Mouse (Mus musculus) embryonic fibroblast, embryonic 13.5 days (primary cell): Measurements from ENCODE around the gene Rbm4. TPM values are rescaled to one million over a fixed set of nuclear protein-coding genes. Genes with fewer than 3 reads are reported as not detected.
"Not testable (repeated sequence)": the region's sequence is repeated elsewhere in the genome, so short reads cannot be mapped to it uniquely, and the experiment has no call there.

ENCODE experiments used
- H3K27ac ChIP-seq: 2 replicates; pipeline ENCODE4 v1.5.1; 2012; ENCODE audit warnings: low read length, control low read depth, inconsistent platforms; ENCODE audit not compliant: insufficient read depth
- H3K4me1 ChIP-seq: 2 replicates; pipeline ENCODE4 v1.6.1; 2011; ENCODE audit warnings: low read length; ENCODE audit not compliant: control insufficient read depth, insufficient read depth
- H3K4me3 ChIP-seq: 2 replicates; pipeline ENCODE4 v1.5.1; 2011; ENCODE audit warnings: mild to moderate bottlenecking, control low read depth, low read length; ENCODE audit not compliant: insufficient read depth
- CTCF ChIP-seq: IDR thresholded peaks from 2 replicates; pipeline ENCODE4 v1.5.1; 2011; ENCODE audit warnings: mild to moderate bottlenecking, control low read depth, low read length, moderate library complexity, borderline replicate concordance; ENCODE audit not compliant: insufficient read depth
- POLR2A ChIP-seq: IDR thresholded peaks from 2 replicates; pipeline ENCODE4 v1.6.1; 2011; ENCODE audit warnings: low read depth, mild to moderate bottlenecking, control low read depth, low read length, moderate library complexity
- polyA plus RNA-seq: library from polyadenylated mRNA; stranded (reverse); fragments of >200 nt; gene quantifications from 2 replicates; pipeline ENCODE4 v1.2.4, GENCODE M21; 2011; ENCODE audit warnings: low read depth; ENCODE audit not compliant: missing spikeins, insufficient read length

The Rbm4 gene
- polyA plus RNA-seq, 1 experiment, result 48.3 TPM

GRCm38 (mm10) chr19:4820678-4821303, 27.1 kb upstream of the Rbm4 start:
- no peak overlapping the region for H3K27ac ChIP-seq
- no peak for TF ChIP-seq POLR2A
- TF ChIP-seq CTCF, result no peak
- no peak overlapping the region for H3K4me3 ChIP-seq
- no peaks in the 10 kb centered on the region for H3K4me1 ChIP-seq

DNA sequence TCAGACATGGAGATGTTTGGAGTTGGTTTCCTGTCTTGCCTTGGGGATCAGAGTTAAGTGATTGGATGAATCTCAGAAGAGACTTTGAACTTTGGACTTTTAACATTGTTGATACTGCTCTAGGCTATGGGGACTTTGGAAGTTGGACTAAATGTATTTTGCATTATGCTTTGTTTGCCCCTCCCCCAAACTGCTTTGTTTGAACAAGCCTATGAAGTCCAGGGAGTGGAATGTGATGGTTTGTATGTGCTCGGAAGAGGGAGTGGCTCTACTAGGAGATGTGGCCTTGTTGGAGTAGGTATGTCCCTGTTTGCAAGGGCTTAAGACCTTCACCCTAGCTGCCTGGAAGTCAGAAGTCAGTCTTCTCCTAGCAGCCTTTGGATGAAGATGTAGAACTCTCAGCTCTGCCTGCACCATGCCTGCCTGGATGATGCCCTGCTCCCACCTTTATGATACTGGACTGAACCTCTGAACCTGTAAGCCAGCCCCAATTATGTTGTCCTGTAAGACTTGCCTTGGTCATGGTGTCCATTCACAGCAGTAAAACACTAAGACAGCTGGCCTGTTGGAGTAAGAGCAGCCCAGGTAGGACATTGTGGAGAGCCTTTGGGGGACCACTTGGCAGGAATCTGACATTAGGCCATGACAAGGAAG, 23.6 kb upstream of the Rbm4 start:
- Histone ChIP-seq H3K4me1 (no peaks in the 10 kb centered on the region), H3K27ac (no peak overlapping the region), H3K4me3 (no peak overlapping the region)
- TF ChIP-seq CTCF (no peak), POLR2A (no peak)

GRCm38 (mm10) chr19:4813015-4813414, 19.3 kb upstream of the Rbm4 start:
- Histone ChIP-seq H3K27ac (no peak overlapping the region), H3K4me3 (no peak overlapping the region), H3K4me1 (peaks cover 5% of the 10 kb centered on the region)
- TF ChIP-seq CTCF, result peak; percentile 27; the same call in 1 of the 2 replicates
- no peak for TF ChIP-seq POLR2A

DNA sequence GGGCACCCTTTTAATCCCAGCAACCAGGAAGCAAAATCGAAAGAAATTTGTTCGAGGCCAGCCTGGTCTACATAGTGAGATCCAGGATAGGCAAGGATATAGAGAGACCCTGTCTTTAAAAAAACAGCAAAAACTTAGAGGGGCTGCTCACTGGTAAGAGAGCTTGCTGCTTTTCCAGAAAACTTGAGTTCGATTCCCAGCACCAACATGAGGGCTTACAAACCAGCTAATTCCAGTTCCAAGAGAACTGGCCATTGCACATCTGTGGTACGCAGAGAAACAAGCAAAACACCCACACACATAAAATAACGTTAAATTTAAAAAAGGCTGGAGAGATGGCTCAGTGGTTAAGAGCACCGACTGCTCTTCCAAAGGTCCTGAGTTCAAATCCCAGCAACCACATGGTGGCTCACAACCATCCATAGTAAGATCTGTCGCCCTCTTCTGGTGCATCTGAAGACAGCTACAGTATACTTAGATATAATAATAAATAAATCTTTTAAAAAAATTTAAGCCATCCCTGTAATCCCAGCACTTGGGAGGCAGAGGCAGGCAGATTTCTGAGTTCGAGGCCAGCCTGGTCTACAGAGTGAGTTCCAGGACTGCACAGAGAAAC, 18.7 kb upstream of the Rbm4 start:
- H3K4me1 ChIP-seq, result not testable (repeated sequence)
- Histone ChIP-seq H3K4me3 (peak overlapping the region; percentile 70), H3K27ac (peak overlapping the region; percentile 92)

GRCm38 (mm10) chr19:4811909-4812242, 18.2 kb upstream of the Rbm4 start:
- peak overlapping the region; percentile 70 for H3K4me3 ChIP-seq
- peaks cover 5% of the 10 kb centered on the region for H3K4me1 ChIP-seq
- H3K27ac ChIP-seq, result peak overlapping the region; percentile 92
- TF ChIP-seq POLR2A (0 out of 2 replicates have a peak, but pooled peaks have one; percentile 2), CTCF (no peak)

- TF ChIP-seq CTCF (no peak), POLR2A (peak; percentile 94)
- H3K4me1 ChIP-seq, result peaks cover 5% of the 10 kb centered on the region
- H3K27ac ChIP-seq, result peak within 1 kb of the TSS; percentile 92
- peak within 1 kb of the TSS; percentile 70 for H3K4me3 ChIP-seq
Observed at GRCm38 (mm10) chr19:4811063-4811908, 17.6 kb upstream of the Rbm4 start, which contains the start of the genes Gm21992 and Rbm14. Gm21992 (minus strand) TSS chr19:4811612. Rbm14 (minus strand) TSS chr19:4811634.

GRCm38 (mm10) chr19:4810746-4811062, 17.0 kb upstream of the Rbm4 start:
- Histone ChIP-seq H3K4me3 (peak overlapping the region; percentile 57), H3K4me1 (peaks cover 5% of the 10 kb centered on the region), H3K27ac (peak overlapping the region; percentile 69)
- no peak for TF ChIP-seq POLR2A
- TF ChIP-seq CTCF, result no peak

DNA sequence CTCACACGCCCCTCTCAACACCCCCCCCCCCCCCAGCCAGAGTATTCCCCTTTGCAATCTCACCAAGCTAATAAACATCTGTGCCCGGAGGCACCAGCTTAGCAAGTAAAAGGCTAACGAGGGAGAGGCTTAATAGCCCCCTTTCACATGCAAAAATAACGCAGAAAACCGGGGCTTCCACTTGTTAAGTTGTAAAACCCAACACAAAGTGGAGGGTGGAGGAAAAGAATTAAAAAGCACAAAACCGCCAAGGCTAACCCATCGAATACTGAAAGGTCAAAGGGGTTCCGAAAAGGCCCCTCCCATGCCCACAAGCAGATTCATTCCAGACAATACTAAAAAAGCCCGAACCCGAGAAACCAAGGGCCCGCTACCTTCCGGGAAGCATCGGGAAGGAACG, 16.6 kb upstream of the Rbm4 start:
- peak overlapping the region; percentile 57 for H3K4me3 ChIP-seq
- H3K4me1 ChIP-seq, result peaks cover 5% of the 10 kb centered on the region
- peak overlapping the region; percentile 69; the same call in 1 of the 2 replicates for H3K27ac ChIP-seq
- no peak for TF ChIP-seq CTCF
- no peak for TF ChIP-seq POLR2A

DNA sequence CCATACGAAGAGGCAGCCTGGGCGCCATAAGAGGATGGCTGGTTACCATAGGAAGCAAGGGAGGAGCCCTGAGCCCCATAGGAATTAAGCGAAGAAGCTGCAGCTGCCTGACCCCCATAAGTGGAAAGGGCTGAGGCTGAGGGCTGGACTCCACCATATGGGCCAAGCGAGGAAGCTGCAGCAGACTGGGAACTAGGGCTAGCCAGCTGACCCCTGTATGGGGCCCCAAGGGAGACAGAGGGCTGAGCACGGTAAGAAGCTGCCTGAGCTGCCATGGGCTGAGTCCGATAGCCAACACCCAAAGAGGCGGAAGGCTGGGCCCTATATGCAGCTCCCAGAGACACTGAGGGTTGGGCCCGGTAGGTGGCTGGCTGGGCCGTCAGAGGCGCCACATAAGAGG, 9.6 kb upstream of the Rbm4 start:
- H3K4me3 ChIP-seq, result no peak overlapping the region
- H3K4me1 ChIP-seq, result 0 out of 2 replicates have a peak, but pooled peaks cover under 1% of the 10 kb centered on the region
- TF ChIP-seq POLR2A, result no peak
- TF ChIP-seq CTCF, result no peak
- H3K27ac ChIP-seq, result no peak overlapping the region
